Mouse (Mus musculus) forebrain, embryonic 12.5 days (tissue): ENCODE data around the gene Bcl10. TPM values are rescaled to one million over a fixed set of nuclear protein-coding genes. Genes with fewer than 3 reads are reported as not detected.

Source experiments
- ATAC-seq: fragments of 200-750 bp; cut with Nextera tagmentation; 2 replicates; pipeline ENCODE4 v1.8.0; 2017; ENCODE audit warnings: moderate TSS enrichment; ENCODE audit not compliant: low FRiP score
- H3K27ac ChIP-seq: fragments of 300-500 bp; sonication (generic); 2 replicates; pipeline ENCODE4 v1.5.1; 2016; ENCODE audit warnings: mild to moderate bottlenecking
- H3K27me3 ChIP-seq: fragments of 300-500 bp; sonication (generic); 2 replicates; pipeline ENCODE4 v1.6.1; 2016; ENCODE audit warnings: mild to moderate bottlenecking
- H3K36me3 ChIP-seq: fragments of 300-500 bp; sonication (generic); replicated peaks from 2 replicates; pipeline ENCODE4 v1.6.1; 2016; ENCODE audit warnings: mild to moderate bottlenecking
- H3K4me1 ChIP-seq: fragments of 300-500 bp; sonication (generic); 2 replicates; pipeline ENCODE4 v1.6.1; 2016
- H3K4me2 ChIP-seq: fragments of 300-500 bp; sonication (generic); 2 replicates; pipeline ENCODE4 v1.6.1; 2016; ENCODE audit warnings: mild to moderate bottlenecking, moderate library complexity
- H3K4me3 ChIP-seq: fragments of 300-500 bp; sonication (generic); replicated peaks from 2 replicates; pipeline ENCODE4 v1.5.1; 2016; ENCODE audit warnings: mild to moderate bottlenecking
- H3K9ac ChIP-seq: fragments of 300-500 bp; sonication (generic); 2 replicates; pipeline ENCODE4 v1.6.1; 2016; ENCODE audit warnings: mild to moderate bottlenecking
- H3K9me3 ChIP-seq: fragments of 300-500 bp; sonication (generic); 2 replicates; pipeline ENCODE4 v1.6.1; 2016
- WGBS: fragments of 180-500 bp; shearing (Covaris S2); methylation state at CpG from one replicate; pipeline ENCODE4 v1.1.7; 2016; 5-methylcytosine and 5-hydroxymethylcytosine counted together
- polyA plus RNA-seq: library from polyadenylated mRNA; unstranded; fragments of >200 nt; fragmentation: Nextera tagmentation; extraction: Ambion mirVana; gene quantifications from 2 replicates; pipeline ENCODE4 v1.2.1, GENCODE M21; 2016

Gene Bcl10
- polyA plus RNA-seq, 1 experiment from 2014 or later = 50.7 TPM

DNA sequence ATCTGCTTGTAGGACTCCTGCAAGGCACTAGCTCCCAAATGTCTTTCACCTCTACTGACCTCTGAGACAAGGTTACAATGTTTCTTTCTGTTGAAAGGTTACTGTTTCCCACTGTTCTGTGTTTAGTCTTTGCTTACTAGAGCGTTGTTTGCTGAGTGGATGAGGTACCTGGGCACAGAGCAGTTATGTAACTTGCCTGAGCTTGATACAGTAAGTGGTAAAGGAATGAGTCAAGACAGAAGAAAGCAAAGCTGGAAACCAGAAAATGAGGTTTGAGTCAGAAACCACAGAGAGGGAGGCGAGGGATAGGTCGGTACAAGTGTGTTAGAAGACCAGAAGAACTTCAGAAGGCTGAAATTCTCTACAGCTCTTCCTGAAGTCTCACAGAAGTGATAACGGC is 5.8 kb upstream of the Bcl10 start:
- H3K9ac ChIP-seq = no peak overlapping the region
- 90% methylated on average over 4 of the region's 4 CpGs for WGBS
- no peaks in the 10 kb centered on the region for H3K4me1 ChIP-seq
- H3K4me2 ChIP-seq = no peak overlapping the region
- no peaks in the 10 kb centered on the region for H3K9me3 ChIP-seq
- no peaks in the 10 kb centered on the region for H3K36me3 ChIP-seq
- no peak overlapping the region for H3K27ac ChIP-seq
- H3K4me3 ChIP-seq = no peak overlapping the region
- H3K27me3 ChIP-seq = no peaks in the 10 kb centered on the region
- no peak for ATAC-seq

GRCm38 (mm10) chr3:145922971-145923370 is 367 bp downstream of the Bcl10 start:
- Histone ChIP-seq H3K9ac (no peak overlapping the region), H3K4me1 (peaks cover 11% of the 10 kb centered on the region), H3K27ac (no peak overlapping the region), H3K4me2 (no peak overlapping the region; the same call in 1 of the 2 replicates), H3K36me3 (peaks cover 4% of the 10 kb centered on the region), H3K4me3 (no peak overlapping the region), H3K27me3 (peaks cover 4% of the 10 kb centered on the region; the same call in 1 of the 2 replicates), H3K9me3 (no peaks in the 10 kb centered on the region)
- ATAC-seq = no peak
- 77% methylated on average over 3 of the region's 3 CpGs for WGBS

DNA sequence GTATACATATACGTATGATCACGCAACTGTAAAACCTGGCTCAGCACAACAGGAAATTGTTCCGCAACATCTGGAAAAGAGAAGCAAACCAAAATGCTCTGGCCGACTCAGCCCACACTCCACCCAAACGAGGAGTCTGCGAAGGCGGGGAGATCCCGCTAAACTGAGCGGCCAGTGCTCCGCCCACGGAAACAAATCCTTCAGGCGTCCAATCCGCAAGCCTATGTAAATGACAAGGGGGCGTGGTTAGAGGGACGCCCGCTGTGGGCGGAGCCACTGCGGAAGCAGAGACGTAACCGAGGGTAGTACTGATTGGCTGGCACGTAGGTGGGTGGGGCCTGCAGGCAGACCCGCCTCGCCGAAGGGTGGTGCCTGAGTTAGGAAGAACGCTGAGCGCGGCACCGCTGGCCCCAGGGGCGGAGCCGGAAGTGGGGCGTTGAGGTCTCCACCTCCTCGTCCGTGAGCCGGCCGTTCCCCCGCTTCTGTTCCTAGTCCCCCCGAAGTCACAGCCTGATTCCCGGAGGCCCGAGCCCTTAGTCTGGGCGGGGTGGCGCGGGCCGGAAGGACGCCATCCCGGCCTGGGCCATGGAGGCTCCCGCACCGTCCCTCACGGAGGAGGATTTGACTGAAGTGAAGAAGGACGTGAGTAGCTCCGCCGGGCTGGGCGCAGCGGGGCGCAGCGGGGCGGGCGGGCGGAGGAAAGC is 1.4 kb downstream of the Bcl10 start:
- Histone ChIP-seq H3K4me3 (peak overlapping the region; percentile 83), H3K9ac (peak overlapping the region; percentile 85), H3K9me3 (no peaks in the 10 kb centered on the region), H3K4me2 (peak overlapping the region; percentile 75), H3K4me1 (peaks cover 12% of the 10 kb centered on the region), H3K27me3 (peaks cover 4% of the 10 kb centered on the region; the same call in 1 of the 2 replicates), H3K27ac (peak overlapping the region; percentile 94), H3K36me3 (peaks cover 6% of the 10 kb centered on the region)
- ATAC-seq = peak; percentile 100
- under 1% methylated on average over 58 of the region's 58 CpGs for WGBS

DNA sequence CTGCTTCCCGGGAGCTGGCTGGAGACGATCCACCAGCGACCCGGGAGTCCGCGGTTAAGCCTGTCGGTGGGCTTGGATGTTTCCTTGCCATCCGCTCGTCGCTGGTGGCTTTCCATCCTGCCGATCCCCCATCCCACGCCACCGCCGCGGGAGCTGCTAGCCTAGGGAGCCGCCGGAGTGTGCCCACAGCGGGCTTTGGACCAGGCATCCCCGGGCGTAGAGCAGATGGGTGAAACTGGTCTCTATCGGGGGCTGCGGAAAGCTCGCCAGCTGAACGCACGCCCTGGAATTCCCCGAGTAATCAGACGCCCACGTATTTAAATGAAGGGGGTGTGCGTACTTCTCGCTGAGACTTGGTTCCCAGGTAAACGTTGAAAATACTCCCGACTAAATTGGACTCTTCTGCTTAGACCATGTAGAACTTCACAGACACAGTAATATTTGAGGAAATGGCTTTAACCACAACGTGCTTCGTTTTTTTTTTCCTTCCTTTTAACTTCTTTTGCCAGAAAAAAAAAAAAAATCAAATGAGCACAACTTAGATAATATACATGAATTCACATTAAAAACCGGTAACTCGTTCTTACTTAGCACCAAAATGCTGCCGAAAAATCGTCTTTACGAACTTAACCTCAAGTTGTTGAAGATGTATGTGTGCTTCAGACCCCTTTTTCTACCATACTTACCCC is 2.2 kb downstream of the Bcl10 start:
- Histone ChIP-seq H3K4me2 (peak overlapping the region; percentile 75), H3K36me3 (peaks cover 6% of the 10 kb centered on the region), H3K4me3 (peak overlapping the region; percentile 83), H3K27ac (peak overlapping the region; percentile 94), H3K9ac (peak overlapping the region; percentile 85), H3K9me3 (no peaks in the 10 kb centered on the region), H3K27me3 (peaks cover 4% of the 10 kb centered on the region; the same call in 1 of the 2 replicates), H3K4me1 (peaks cover 14% of the 10 kb centered on the region)
- no peak for ATAC-seq
- WGBS = 5% methylated on average over 39 of the region's 39 CpGs

DNA sequence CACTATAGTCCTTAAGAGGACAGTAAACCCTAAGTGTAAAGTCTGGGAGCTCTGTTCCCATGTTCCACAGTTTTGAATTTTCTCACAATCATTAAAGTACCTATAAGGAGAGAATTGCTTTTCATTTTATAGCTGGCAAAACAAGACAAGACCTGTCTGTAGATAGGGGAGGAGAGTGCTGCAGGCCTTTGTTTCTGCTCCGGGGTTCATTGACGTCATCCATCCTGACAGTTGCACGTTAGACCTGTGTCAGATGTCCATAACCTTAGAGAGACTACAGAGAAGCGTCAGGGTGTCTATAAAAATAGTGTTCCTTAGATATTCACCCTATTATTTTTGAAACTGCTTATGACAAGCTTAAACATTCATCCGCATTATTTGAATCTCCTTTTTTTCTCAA is 2.9 kb downstream of the Bcl10 start:
- peak overlapping the region; percentile 75 for H3K4me2 ChIP-seq
- H3K4me1 ChIP-seq = peaks cover 14% of the 10 kb centered on the region
- H3K9ac ChIP-seq = no peak overlapping the region
- no peak overlapping the region for H3K27ac ChIP-seq
- H3K4me3 ChIP-seq = peak overlapping the region; percentile 83
- ATAC-seq = no peak
- peaks cover 4% of the 10 kb centered on the region; the same call in 1 of the 2 replicates for H3K27me3 ChIP-seq
- peaks cover 8% of the 10 kb centered on the region for H3K36me3 ChIP-seq
- no peaks in the 10 kb centered on the region for H3K9me3 ChIP-seq
- WGBS = 76% methylated on average over 5 of the region's 5 CpGs

DNA sequence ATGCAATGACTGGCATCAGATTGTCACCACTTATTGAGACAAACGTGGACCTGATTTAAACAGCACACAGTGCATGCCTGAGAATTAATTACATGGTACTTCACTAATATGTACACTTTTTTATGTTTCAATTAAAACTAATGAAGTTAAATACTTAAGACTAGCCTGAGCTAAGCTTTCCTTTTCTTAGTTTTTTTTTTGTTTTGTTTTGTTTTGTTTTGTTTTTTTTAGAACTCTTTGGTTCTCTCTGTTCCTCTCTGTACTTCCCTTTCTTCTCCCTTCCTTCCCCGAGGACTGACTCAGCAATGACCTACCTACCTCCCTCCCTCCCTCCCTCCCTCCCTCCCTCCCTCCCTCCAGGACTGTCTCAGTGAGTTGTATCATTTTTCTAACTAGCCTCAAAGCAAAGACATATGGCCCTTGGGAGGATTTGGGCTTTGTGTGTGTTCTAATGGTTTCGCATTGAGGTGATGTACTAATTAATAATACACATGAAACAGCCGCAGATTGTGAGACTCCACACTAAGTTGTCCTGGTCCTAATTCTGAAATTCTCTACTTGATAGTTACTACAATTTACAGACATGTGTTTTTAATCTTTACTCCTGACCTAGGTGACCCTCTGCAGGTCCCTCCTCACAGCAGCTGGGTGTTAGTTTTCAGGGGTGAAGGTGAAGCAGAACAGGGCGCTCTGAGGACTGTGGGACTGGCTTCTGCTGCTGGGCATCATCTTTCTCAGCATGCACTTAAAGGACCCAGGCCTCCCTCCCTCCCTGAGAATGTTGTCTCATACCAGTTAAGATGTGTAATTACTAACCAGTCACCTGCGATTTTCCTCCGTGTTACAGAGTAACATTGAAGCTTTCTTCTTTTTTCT is 7.2 kb downstream of the Bcl10 start:
- Histone ChIP-seq H3K4me3 (no peak overlapping the region), H3K9ac (no peak overlapping the region), H3K4me2 (no peak overlapping the region), H3K4me1 (peaks cover 14% of the 10 kb centered on the region), H3K27me3 (no peaks in the 10 kb centered on the region), H3K9me3 (no peaks in the 10 kb centered on the region), H3K27ac (no peak overlapping the region), H3K36me3 (peaks cover 38% of the 10 kb centered on the region)
- no peak for ATAC-seq
- 72% methylated on average over 7 of the region's 7 CpGs for WGBS

GRCm38 (mm10) chr3:145933845-145934244 is 11.2 kb downstream of the Bcl10 start:
- 92% methylated on average over 9 of the region's 9 CpGs for WGBS
- no peak overlapping the region for H3K4me2 ChIP-seq
- H3K4me1 ChIP-seq = peaks cover 11% of the 10 kb centered on the region
- no peak overlapping the region for H3K4me3 ChIP-seq
- H3K9me3 ChIP-seq = no peaks in the 10 kb centered on the region
- H3K36me3 ChIP-seq = peaks cover 32% of the 10 kb centered on the region
- H3K27ac ChIP-seq = no peak overlapping the region
- no peaks in the 10 kb centered on the region for H3K27me3 ChIP-seq
- H3K9ac ChIP-seq = no peak overlapping the region
- no peak for ATAC-seq

GRCm38 (mm10) chr3:145937505-145938404 is 15.2 kb downstream of the Bcl10 start, which contains the start of gene 2410004B18Rik:
Gene 2410004B18Rik, plus strand, starts transcription at chr3:145938014.
- Histone ChIP-seq H3K4me1 (peaks cover 21% of the 10 kb centered on the region), H3K27me3 (no peaks in the 10 kb centered on the region), H3K4me2 (peak within 1 kb of the TSS; percentile 64), H3K9me3 (no peaks in the 10 kb centered on the region), H3K9ac (peak within 1 kb of the TSS; percentile 93), H3K27ac (peak within 1 kb of the TSS; percentile 80), H3K4me3 (peak within 1 kb of the TSS; percentile 94), H3K36me3 (peaks cover 30% of the 10 kb centered on the region)
- peak; percentile 96 for ATAC-seq
- 2% methylated on average over 54 of the region's 70 CpGs for WGBS

GRCm38 (mm10) chr3:145938405-145939349 is 16.1 kb downstream of the Bcl10 start:
- Histone ChIP-seq H3K4me2 (peak overlapping the region; percentile 64), H3K27me3 (no peaks in the 10 kb centered on the region), H3K4me1 (peaks cover 21% of the 10 kb centered on the region), H3K9ac (peak overlapping the region; percentile 93), H3K36me3 (peaks cover 24% of the 10 kb centered on the region), H3K4me3 (peak overlapping the region; percentile 94), H3K9me3 (no peaks in the 10 kb centered on the region), H3K27ac (peak overlapping the region; percentile 80)
- WGBS = 26% methylated on average over 37 of the region's 50 CpGs
- peak; percentile 27 for ATAC-seq

- Histone ChIP-seq H3K9me3 (no peaks in the 10 kb centered on the region), H3K4me1 (peaks cover 21% of the 10 kb centered on the region), H3K36me3 (peaks cover 27% of the 10 kb centered on the region), H3K27me3 (no peaks in the 10 kb centered on the region), H3K9ac (peak overlapping the region; percentile 93; the same call in 1 of the 2 replicates), H3K27ac (no peak overlapping the region), H3K4me2 (peak overlapping the region; percentile 64), H3K4me3 (peak overlapping the region; percentile 94)
- 89% methylated on average over 12 of the region's 12 CpGs for WGBS
- ATAC-seq = no peak
These were observed 16.8 kb downstream of the Bcl10 start for GRCm38 (mm10) chr3:145939402-145939801.
